Mouse (Mus musculus) intestine, embryonic 16.5 days (tissue): Measurements from ENCODE around the gene Prpf19. TPM values are rescaled to one million over a fixed set of nuclear protein-coding genes. Genes with fewer than 3 reads are reported as not detected.

Experiments used
- ATAC-seq: fragments of 200-750 bp; cut with Nextera tagmentation; 2 replicates; pipeline ENCODE4 v1.8.0; 2017; ENCODE audit warnings: moderate TSS enrichment, moderate library complexity
- H3K27ac ChIP-seq: fragments of 300-500 bp; sonication (generic); 2 replicates; pipeline ENCODE4 v1.5.1; 2014; ENCODE audit warnings: mild to moderate bottlenecking, low read length
- H3K27me3 ChIP-seq: fragments of 300-500 bp; sonication (generic); replicated peaks from 2 replicates; pipeline ENCODE4 v1.6.1; 2014; ENCODE audit warnings: low read length, control low read depth, mixed read lengths; ENCODE audit not compliant: control insufficient read depth, insufficient read depth
- H3K36me3 ChIP-seq: fragments of 300-500 bp; sonication (generic); 2 replicates; pipeline ENCODE4 v1.6.1; 2014; ENCODE audit warnings: low read length, control low read depth; ENCODE audit not compliant: control insufficient read depth, insufficient read depth
- H3K4me1 ChIP-seq: fragments of 300-500 bp; sonication (generic); 2 replicates; pipeline ENCODE4 v1.6.1; 2014; ENCODE audit warnings: low read length, control low read depth, mixed read lengths; ENCODE audit not compliant: control insufficient read depth, insufficient read depth
- H3K4me2 ChIP-seq: fragments of 300-500 bp; sonication (generic); 2 replicates; pipeline ENCODE4 v1.6.1; 2014; ENCODE audit warnings: low read depth, low read length, control low read depth
- H3K4me3 ChIP-seq: fragments of 300-500 bp; sonication (generic); 2 replicates; pipeline ENCODE4 v1.5.1; 2014; ENCODE audit warnings: mild to moderate bottlenecking, low read length
- H3K9ac ChIP-seq: fragments of 300-500 bp; sonication (generic); 2 replicates; pipeline ENCODE4 v1.6.1; 2014; ENCODE audit warnings: low read depth, low read length
- H3K9me3 ChIP-seq: fragments of 300-500 bp; sonication (generic); 2 replicates; pipeline ENCODE4 v1.6.1; 2016; ENCODE audit warnings: low read length, control low read depth; ENCODE audit not compliant: control insufficient read depth
- WGBS: fragments of 180-500 bp; shearing (Covaris S2); extraction: QIAGEN DNeasy Blood & Tissue Kit; methylation state at CpG from one replicate; pipeline ENCODE4 v1.1.7; 2014; 5-methylcytosine and 5-hydroxymethylcytosine counted together
- polyA plus RNA-seq: library from polyadenylated mRNA; unstranded; fragments of >200 nt; fragmentation: Nextera tagmentation; extraction: Ambion mirVana; gene quantifications from 2 replicates; pipeline ENCODE4 v1.2.1, GENCODE M21; 2015

The Prpf19 gene
- polyA plus RNA-seq, 1 experiment from 2014 or later: 35.0 TPM

- H3K9me3 ChIP-seq: no peaks in the 10 kb centered on the region
- peaks cover 8% of the 10 kb centered on the region for H3K36me3 ChIP-seq
- peaks cover 11% of the 10 kb centered on the region for H3K4me1 ChIP-seq
- H3K4me3 ChIP-seq: peak overlapping the region; percentile 39
- peak; percentile 51 for ATAC-seq
- H3K27me3 ChIP-seq: no peaks in the 10 kb centered on the region
- no peak overlapping the region for H3K27ac ChIP-seq
- peak overlapping the region; percentile 66 for H3K9ac ChIP-seq
- H3K4me2 ChIP-seq: peak overlapping the region; percentile 69
- 5% methylated on average over 40 of the region's 40 CpGs for WGBS
Observed at GRCm38 (mm10) chr19:10940801-10941457, 45.9 kb downstream of the Prpf19 start.

- no peak overlapping the region for H3K4me3 ChIP-seq
- no peak overlapping the region for H3K27ac ChIP-seq
- H3K4me2 ChIP-seq: no peak overlapping the region
- peaks cover 28% of the 10 kb centered on the region for H3K4me1 ChIP-seq
- peaks cover 8% of the 10 kb centered on the region for H3K36me3 ChIP-seq
- H3K27me3 ChIP-seq: no peaks in the 10 kb centered on the region
- no peaks in the 10 kb centered on the region for H3K9me3 ChIP-seq
- no peak overlapping the region for H3K9ac ChIP-seq
- 80% methylated on average over 3 of the region's 3 CpGs for WGBS
- ATAC-seq: no peak
Observed at GRCm38 (mm10) chr19:10943955-10944354, 48.9 kb downstream of the Prpf19 start.

GRCm38 (mm10) chr19:10946506-10946905 is 51.5 kb downstream of the Prpf19 start:
- Histone ChIP-seq H3K4me1 (peaks cover 23% of the 10 kb centered on the region), H3K9ac (peak overlapping the region; percentile 73), H3K4me3 (0 out of 2 replicates have a peak overlapping the region, but pooled peaks have one; percentile 58), H3K27me3 (no peaks in the 10 kb centered on the region), H3K27ac (no peak overlapping the region), H3K4me2 (no peak overlapping the region), H3K9me3 (no peaks in the 10 kb centered on the region), H3K36me3 (peaks cover 8% of the 10 kb centered on the region)
- ATAC-seq: no peak
- WGBS: 85% methylated on average over 3 of the region's 3 CpGs

GRCm38 (mm10) chr19:10947219-10947618 is 52.2 kb downstream of the Prpf19 start:
- peaks cover 29% of the 10 kb centered on the region for H3K4me1 ChIP-seq
- WGBS: 82% methylated on average over 5 of the region's 5 CpGs
- H3K4me2 ChIP-seq: peak overlapping the region; percentile 70
- no peaks in the 10 kb centered on the region for H3K27me3 ChIP-seq
- peak overlapping the region; percentile 58 for H3K4me3 ChIP-seq
- H3K27ac ChIP-seq: no peak overlapping the region
- H3K9ac ChIP-seq: peak overlapping the region; percentile 73
- H3K36me3 ChIP-seq: peaks cover 8% of the 10 kb centered on the region
- ATAC-seq: no peak
- no peaks in the 10 kb centered on the region for H3K9me3 ChIP-seq

- H3K9me3 ChIP-seq: no peaks in the 10 kb centered on the region
- H3K4me2 ChIP-seq: peak overlapping the region; percentile 70
- no peak for ATAC-seq
- peak overlapping the region; percentile 58 for H3K4me3 ChIP-seq
- peaks cover 4% of the 10 kb centered on the region for H3K36me3 ChIP-seq
- H3K4me1 ChIP-seq: peaks cover 29% of the 10 kb centered on the region
- peak overlapping the region; percentile 23; the same call in 1 of the 2 replicates for H3K27ac ChIP-seq
- H3K27me3 ChIP-seq: no peaks in the 10 kb centered on the region
- peak overlapping the region; percentile 73 for H3K9ac ChIP-seq
- WGBS: under 1% methylated on average over 20 of the region's 20 CpGs
Observed at GRCm38 (mm10) chr19:10948416-10948815, 53.4 kb downstream of the Prpf19 start.

GRCm38 (mm10) chr19:10949112-10949511 is 54.1 kb downstream of the Prpf19 start, which contains the start of gene Ccdc86:
TSS of gene Ccdc86 (minus strand) at chr19:10949266.
- Histone ChIP-seq H3K27ac (peak within 1 kb of the TSS; percentile 40; the same call in 1 of the 2 replicates), H3K4me3 (peak within 1 kb of the TSS; percentile 58), H3K4me2 (peak within 1 kb of the TSS; percentile 70), H3K9ac (peak within 1 kb of the TSS; percentile 73), H3K36me3 (peaks cover 3% of the 10 kb centered on the region), H3K9me3 (no peaks in the 10 kb centered on the region), H3K4me1 (peaks cover 29% of the 10 kb centered on the region), H3K27me3 (no peaks in the 10 kb centered on the region)
- WGBS: under 1% methylated on average over 30 of the region's 30 CpGs
- ATAC-seq: peak; percentile 94

GRCm38 (mm10) chr19:10949558-10949957 is 54.5 kb downstream of the Prpf19 start:
- Histone ChIP-seq H3K9me3 (no peaks in the 10 kb centered on the region), H3K4me3 (peak overlapping the region; percentile 58), H3K27ac (no peak overlapping the region), H3K36me3 (no peaks in the 10 kb centered on the region; the same call in 1 of the 2 replicates), H3K4me2 (peak overlapping the region; percentile 56), H3K4me1 (peaks cover 29% of the 10 kb centered on the region), H3K27me3 (no peaks in the 10 kb centered on the region), H3K9ac (peak overlapping the region; percentile 55)
- WGBS: 31% methylated on average over 9 of the region's 9 CpGs
- ATAC-seq: peak; percentile 1; the same call in 1 of the 2 replicates

- H3K4me2 ChIP-seq: 0 out of 2 replicates have a peak overlapping the region, but pooled peaks have one; percentile 14
- H3K9ac ChIP-seq: no peak overlapping the region
- H3K4me1 ChIP-seq: peaks cover 20% of the 10 kb centered on the region
- H3K27ac ChIP-seq: peak overlapping the region; percentile 94
- H3K36me3 ChIP-seq: no peaks in the 10 kb centered on the region
- ATAC-seq: peak; percentile 62
- WGBS: 36% methylated on average over 11 of the region's 11 CpGs
- no peaks in the 10 kb centered on the region for H3K9me3 ChIP-seq
- H3K4me3 ChIP-seq: no peak overlapping the region
- H3K27me3 ChIP-seq: no peaks in the 10 kb centered on the region
Observed at GRCm38 (mm10) chr19:10952021-10952939, 57.2 kb downstream of the Prpf19 start.
